Mouse (Mus musculus): Measurements from ENCODE around the gene Arid5b. TPM values are rescaled to one million over a fixed set of nuclear protein-coding genes. Genes with fewer than 3 reads are reported as not detected.

Gene Arid5b
- polyA plus RNA-seq, 1 experiment from 2014 or later, result 17.6 TPM

DNA sequence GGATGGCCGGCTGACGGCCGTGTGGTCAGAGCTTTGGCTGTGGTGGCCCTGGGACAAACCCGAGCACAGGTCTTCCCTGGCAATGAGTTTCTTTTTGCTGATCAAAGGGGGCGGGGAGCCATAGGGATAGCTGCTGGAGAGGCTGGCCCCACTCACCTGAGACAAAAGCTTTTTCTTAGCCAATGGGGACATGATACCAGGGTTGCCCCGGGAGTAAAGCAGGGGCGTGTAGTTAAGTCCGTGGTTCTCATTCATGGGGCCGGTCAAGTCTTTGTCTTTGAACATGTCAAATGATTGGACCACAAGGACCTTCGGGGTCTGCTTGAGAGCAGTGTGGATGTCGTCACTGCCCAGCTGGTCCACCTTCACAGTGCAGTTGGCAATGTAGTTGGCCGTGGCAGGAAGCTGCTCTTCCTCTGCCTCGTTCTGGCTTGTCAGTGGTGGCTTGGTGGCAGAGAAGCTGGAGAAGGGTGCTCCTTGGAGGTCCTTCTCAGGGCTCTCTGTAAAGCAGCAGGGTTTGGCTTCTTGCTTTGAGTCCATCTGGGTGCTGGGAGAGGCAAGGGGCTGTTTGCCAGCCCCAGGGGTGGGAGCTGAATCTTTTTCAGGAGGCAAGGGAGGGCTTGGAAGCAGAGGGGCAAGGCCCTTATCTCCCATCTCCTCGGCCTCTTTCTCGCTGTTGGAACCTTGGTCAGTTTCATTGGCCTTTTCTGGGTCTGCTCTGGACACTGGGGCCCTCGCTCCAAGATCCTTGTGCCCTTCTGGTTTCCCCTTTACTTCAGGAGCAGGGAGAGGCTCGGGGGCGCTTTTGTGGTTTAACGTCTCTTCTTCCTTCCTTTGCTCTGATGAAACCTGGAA, 180.5 kb downstream of the Arid5b start:
- H3K4me1 ChIP-seq (ENCODE audit: control insufficient read depth, insufficient read depth, low read length), result no peaks in the 10 kb centered on the region
- 91% methylated on average over 19 of the region's 19 CpGs for WGBS
- H3K36me3 ChIP-seq (ENCODE audit: control insufficient read depth, insufficient read depth, low read length), result peaks cover 23% of the 10 kb centered on the region
- ATAC-seq, result no peak
- no peaks in the 10 kb centered on the region for H3K9me3 ChIP-seq (replicated peaks; ENCODE audit: control insufficient read depth, low read length, poor library complexity, severe bottlenecking)
- H3K27ac ChIP-seq (ENCODE audit: low read length), result no peak overlapping the region
- H3K4me3 ChIP-seq (ENCODE audit: low read depth, low read length), result no peak overlapping the region
- no peaks in the 10 kb centered on the region for H3K27me3 ChIP-seq (ENCODE audit: control insufficient read depth, insufficient read depth, low read depth, low read length)
- no peak overlapping the region for H3K4me2 ChIP-seq (ENCODE audit: low read length)
- H3K9ac ChIP-seq (ENCODE audit: low read depth, low read length), result no peak overlapping the region

DNA sequence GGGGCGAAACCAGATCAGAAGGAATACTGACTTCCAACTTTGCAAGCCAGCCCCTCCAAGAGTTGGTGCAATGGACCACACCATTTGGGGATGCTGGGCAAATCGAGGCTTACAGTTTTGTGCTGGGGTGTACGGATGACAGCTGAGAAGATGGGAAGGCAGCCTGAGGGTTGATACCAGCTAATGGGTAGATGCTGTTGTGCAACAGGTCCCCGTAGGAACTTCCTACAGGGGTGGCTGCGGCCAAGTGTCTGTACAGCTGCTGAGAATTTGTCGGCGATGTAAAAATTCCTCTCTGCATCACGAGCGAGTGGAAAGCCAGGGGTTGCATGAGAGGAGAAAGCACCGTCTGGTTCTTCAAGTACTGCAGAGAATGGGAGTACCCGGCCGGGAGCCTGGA, 182.1 kb downstream of the Arid5b start:
- Histone ChIP-seq H3K36me3 (ENCODE audit: control insufficient read depth, insufficient read depth, low read length) (peaks cover 23% of the 10 kb centered on the region), H3K9ac (ENCODE audit: low read depth, low read length) (no peak overlapping the region), H3K4me1 (ENCODE audit: control insufficient read depth, insufficient read depth, low read length) (no peaks in the 10 kb centered on the region), H3K9me3 (replicated peaks; ENCODE audit: control insufficient read depth, low read length, poor library complexity, severe bottlenecking) (no peaks in the 10 kb centered on the region), H3K27me3 (ENCODE audit: control insufficient read depth, insufficient read depth, low read depth, low read length) (no peaks in the 10 kb centered on the region), H3K27ac (ENCODE audit: low read length) (no peak overlapping the region), H3K4me2 (ENCODE audit: low read length) (no peak overlapping the region), H3K4me3 (ENCODE audit: low read depth, low read length) (no peak overlapping the region)
- WGBS, result 94% methylated on average over 12 of the region's 12 CpGs
- no peak for ATAC-seq

DNA sequence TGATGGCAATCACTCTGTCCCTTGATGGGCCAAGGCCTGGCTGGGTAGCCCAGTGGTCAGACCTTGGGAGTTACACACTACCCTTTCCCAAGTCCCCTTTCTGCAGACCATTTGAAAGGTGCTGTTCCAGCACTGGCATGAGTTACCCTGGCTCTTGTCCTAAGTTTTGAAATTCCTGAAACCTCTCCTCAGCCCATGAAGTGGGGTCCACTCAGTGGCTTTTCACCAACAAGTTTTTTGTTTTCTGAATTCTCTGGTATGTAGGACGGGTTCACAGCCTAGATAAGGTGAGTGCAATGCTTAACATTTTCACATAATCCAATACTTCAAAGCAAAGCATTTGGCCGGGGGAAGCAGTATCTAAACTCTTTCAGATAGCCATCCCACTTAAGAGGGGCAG, 183.4 kb downstream of the Arid5b start:
- peaks cover 20% of the 10 kb centered on the region for H3K36me3 ChIP-seq (ENCODE audit: control insufficient read depth, insufficient read depth, low read length)
- H3K9ac ChIP-seq (ENCODE audit: low read depth, low read length), result no peak overlapping the region
- no peak overlapping the region for H3K27ac ChIP-seq (ENCODE audit: low read length)
- no peaks in the 10 kb centered on the region for H3K27me3 ChIP-seq (ENCODE audit: control insufficient read depth, insufficient read depth, low read depth, low read length)
- no peaks in the 10 kb centered on the region for H3K9me3 ChIP-seq (replicated peaks; ENCODE audit: control insufficient read depth, low read length, poor library complexity, severe bottlenecking)
- H3K4me2 ChIP-seq (ENCODE audit: low read length), result no peak overlapping the region
- no peak for ATAC-seq
- 89% methylated on average over 2 of the region's 2 CpGs for WGBS
- H3K4me3 ChIP-seq (ENCODE audit: low read depth, low read length), result no peak overlapping the region
- H3K4me1 ChIP-seq (ENCODE audit: control insufficient read depth, insufficient read depth, low read length), result no peaks in the 10 kb centered on the region

DNA sequence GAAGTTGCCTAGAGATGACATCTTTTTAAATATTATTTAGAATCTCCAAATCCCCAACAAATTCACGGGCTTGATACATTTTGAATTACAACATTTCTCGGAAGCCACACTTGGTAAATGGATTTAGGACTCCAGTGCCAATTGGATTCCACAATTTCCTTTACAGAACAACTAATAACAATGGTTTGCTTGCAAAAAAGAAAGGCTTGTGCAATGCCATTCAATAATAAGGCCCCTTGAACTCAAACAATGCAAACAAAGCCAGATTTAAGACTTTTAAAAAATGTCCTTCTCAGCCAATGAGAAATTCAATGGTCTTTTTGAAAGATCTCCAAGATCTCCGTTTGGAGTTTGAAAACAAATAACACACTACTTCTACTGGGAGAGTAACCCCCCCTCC, 185.0 kb downstream of the Arid5b start:
- H3K9ac ChIP-seq (ENCODE audit: low read depth, low read length), result no peak overlapping the region
- H3K4me1 ChIP-seq (ENCODE audit: control insufficient read depth, insufficient read depth, low read length), result no peaks in the 10 kb centered on the region
- no peaks in the 10 kb centered on the region for H3K9me3 ChIP-seq (replicated peaks; ENCODE audit: control insufficient read depth, low read length, poor library complexity, severe bottlenecking)
- no peaks in the 10 kb centered on the region for H3K27me3 ChIP-seq (ENCODE audit: control insufficient read depth, insufficient read depth, low read depth, low read length)
- H3K4me3 ChIP-seq (ENCODE audit: low read depth, low read length), result no peak overlapping the region
- ATAC-seq, result no peak
- no peak overlapping the region for H3K27ac ChIP-seq (ENCODE audit: low read length)
- 42% methylated on average over 3 of the region's 3 CpGs for WGBS
- H3K4me2 ChIP-seq (ENCODE audit: low read length), result no peak overlapping the region
- peaks cover 20% of the 10 kb centered on the region for H3K36me3 ChIP-seq (ENCODE audit: control insufficient read depth, insufficient read depth, low read length)

DNA sequence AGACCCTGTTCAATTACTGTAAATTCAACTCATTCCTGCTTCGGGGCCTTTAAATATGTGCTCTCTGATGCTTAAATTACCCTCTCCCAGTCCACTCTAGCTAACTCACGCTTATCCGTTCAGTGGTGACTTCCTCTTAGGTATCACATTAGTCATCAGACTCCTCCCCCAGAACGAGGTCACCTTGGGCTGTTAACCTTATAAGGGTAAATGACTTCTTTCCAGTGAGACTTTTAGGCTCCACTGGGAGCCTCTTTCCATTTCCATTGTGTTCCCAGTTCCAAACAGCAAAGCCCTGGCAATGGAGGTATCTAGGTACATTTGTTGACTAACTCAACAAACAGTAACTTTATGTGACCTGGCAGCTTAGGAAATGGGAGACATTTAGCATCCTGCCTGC, 186.7 kb downstream of the Arid5b start:
- H3K4me1 ChIP-seq (ENCODE audit: control insufficient read depth, insufficient read depth, low read length), result no peaks in the 10 kb centered on the region
- no peaks in the 10 kb centered on the region for H3K27me3 ChIP-seq (ENCODE audit: control insufficient read depth, insufficient read depth, low read depth, low read length)
- 91% methylated on average over 4 of the region's 4 CpGs for WGBS
- H3K4me2 ChIP-seq (ENCODE audit: low read length), result no peak overlapping the region
- H3K4me3 ChIP-seq (ENCODE audit: low read depth, low read length), result no peak overlapping the region
- H3K27ac ChIP-seq (ENCODE audit: low read length), result no peak overlapping the region
- no peaks in the 10 kb centered on the region for H3K9me3 ChIP-seq (replicated peaks; ENCODE audit: control insufficient read depth, low read length, poor library complexity, severe bottlenecking)
- ATAC-seq, result no peak
- H3K36me3 ChIP-seq (ENCODE audit: control insufficient read depth, insufficient read depth, low read length), result peaks cover 8% of the 10 kb centered on the region
- H3K9ac ChIP-seq (ENCODE audit: low read depth, low read length), result no peak overlapping the region

DNA sequence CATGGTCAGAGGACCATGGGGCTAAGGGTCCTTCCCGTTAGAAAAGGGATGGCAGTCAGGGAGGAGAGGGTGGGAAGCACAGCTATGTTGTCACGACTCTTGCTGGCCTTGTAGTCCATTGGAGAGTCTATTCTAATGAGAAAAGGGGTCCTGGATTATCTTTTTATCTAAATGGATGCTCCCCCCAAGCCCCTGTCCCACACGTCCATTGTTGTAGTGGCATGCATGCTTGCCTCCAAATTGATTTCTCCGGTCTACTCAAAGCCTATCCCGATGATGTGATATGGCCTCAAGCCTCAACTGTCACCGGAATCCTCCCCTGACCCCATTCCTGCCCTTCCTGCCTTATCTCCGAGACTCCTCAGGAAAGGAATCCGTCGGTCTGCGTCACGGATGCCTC, 187.5 kb downstream of the Arid5b start:
- Histone ChIP-seq H3K27me3 (ENCODE audit: control insufficient read depth, insufficient read depth, low read depth, low read length) (no peaks in the 10 kb centered on the region), H3K27ac (ENCODE audit: low read length) (no peak overlapping the region), H3K4me2 (ENCODE audit: low read length) (no peak overlapping the region), H3K4me1 (ENCODE audit: control insufficient read depth, insufficient read depth, low read length) (no peaks in the 10 kb centered on the region), H3K9me3 (replicated peaks; ENCODE audit: control insufficient read depth, low read length, poor library complexity, severe bottlenecking) (no peaks in the 10 kb centered on the region), H3K9ac (ENCODE audit: low read depth, low read length) (no peak overlapping the region), H3K4me3 (ENCODE audit: low read depth, low read length) (no peak overlapping the region), H3K36me3 (ENCODE audit: control insufficient read depth, insufficient read depth, low read length) (peaks cover 3% of the 10 kb centered on the region; the same call in 1 of the 2 replicates)
- ATAC-seq, result no peak
- whole genome bisulfite sequencing, result 89% methylated on average over 11 of the region's 11 CpGs

DNA sequence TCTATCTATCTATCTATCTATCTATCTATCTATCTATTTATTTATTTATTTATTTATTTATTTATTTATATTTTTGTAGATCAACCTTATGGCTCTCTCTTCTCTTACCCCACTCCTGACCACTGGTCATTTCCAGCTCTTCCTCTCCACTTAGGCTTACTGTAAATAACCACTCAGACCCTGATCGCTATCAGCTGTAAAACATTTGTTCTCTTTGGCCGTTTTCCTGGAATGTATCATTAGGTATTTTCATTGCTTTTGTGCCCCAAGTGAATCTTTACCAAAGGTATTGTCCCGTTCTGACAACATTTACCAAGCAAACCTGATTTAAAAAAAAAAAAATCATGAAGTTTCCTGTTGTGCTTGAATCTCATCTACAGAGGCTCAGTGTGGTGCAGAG, 188.0 kb downstream of the Arid5b start:
- H3K9ac ChIP-seq (ENCODE audit: low read depth, low read length), result no peak overlapping the region
- peaks cover 2% of the 10 kb centered on the region; the same call in 1 of the 2 replicates for H3K36me3 ChIP-seq (ENCODE audit: control insufficient read depth, insufficient read depth, low read length)
- H3K4me1 ChIP-seq (ENCODE audit: control insufficient read depth, insufficient read depth, low read length), result no peaks in the 10 kb centered on the region
- no peak overlapping the region for H3K4me2 ChIP-seq (ENCODE audit: low read length)
- H3K9me3 ChIP-seq (replicated peaks; ENCODE audit: control insufficient read depth, low read length, poor library complexity, severe bottlenecking), result no peaks in the 10 kb centered on the region
- H3K4me3 ChIP-seq (ENCODE audit: low read depth, low read length), result no peak overlapping the region
- H3K27ac ChIP-seq (ENCODE audit: low read length), result no peak overlapping the region
- no peak for ATAC-seq
- H3K27me3 ChIP-seq (ENCODE audit: control insufficient read depth, insufficient read depth, low read depth, low read length), result no peaks in the 10 kb centered on the region
- WGBS, result 92% methylated on average over 3 of the region's 3 CpGs

DNA sequence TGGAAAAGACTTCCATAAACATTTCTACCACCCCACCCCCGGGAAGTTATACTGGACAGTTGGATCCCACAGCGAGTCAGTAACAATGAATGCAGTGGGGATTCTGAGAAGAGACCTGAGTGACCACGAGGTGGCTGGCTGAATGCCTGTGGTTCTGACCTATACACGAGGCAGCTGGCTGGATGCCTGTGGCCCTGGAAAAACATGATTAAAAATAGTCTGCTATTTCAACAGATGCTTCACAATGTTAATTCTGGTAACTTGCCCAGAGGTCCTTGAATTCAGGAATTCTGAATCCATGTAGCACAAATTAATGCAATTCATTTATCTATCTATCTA, 188.4 kb downstream of the Arid5b start:
- ATAC-seq, result no peak
- H3K4me3 ChIP-seq (ENCODE audit: low read depth, low read length), result no peak overlapping the region
- peaks cover 2% of the 10 kb centered on the region; the same call in 1 of the 2 replicates for H3K36me3 ChIP-seq (ENCODE audit: control insufficient read depth, insufficient read depth, low read length)
- H3K9me3 ChIP-seq (replicated peaks; ENCODE audit: control insufficient read depth, low read length, poor library complexity, severe bottlenecking), result no peaks in the 10 kb centered on the region
- H3K4me1 ChIP-seq (ENCODE audit: control insufficient read depth, insufficient read depth, low read length), result no peaks in the 10 kb centered on the region
- no peak overlapping the region for H3K27ac ChIP-seq (ENCODE audit: low read length)
- no peak overlapping the region for H3K4me2 ChIP-seq (ENCODE audit: low read length)
- H3K27me3 ChIP-seq (ENCODE audit: control insufficient read depth, insufficient read depth, low read depth, low read length), result no peaks in the 10 kb centered on the region
- no peak overlapping the region for H3K9ac ChIP-seq (ENCODE audit: low read depth, low read length)
- WGBS, result 67% methylated on average over 4 of the region's 4 CpGs

DNA sequence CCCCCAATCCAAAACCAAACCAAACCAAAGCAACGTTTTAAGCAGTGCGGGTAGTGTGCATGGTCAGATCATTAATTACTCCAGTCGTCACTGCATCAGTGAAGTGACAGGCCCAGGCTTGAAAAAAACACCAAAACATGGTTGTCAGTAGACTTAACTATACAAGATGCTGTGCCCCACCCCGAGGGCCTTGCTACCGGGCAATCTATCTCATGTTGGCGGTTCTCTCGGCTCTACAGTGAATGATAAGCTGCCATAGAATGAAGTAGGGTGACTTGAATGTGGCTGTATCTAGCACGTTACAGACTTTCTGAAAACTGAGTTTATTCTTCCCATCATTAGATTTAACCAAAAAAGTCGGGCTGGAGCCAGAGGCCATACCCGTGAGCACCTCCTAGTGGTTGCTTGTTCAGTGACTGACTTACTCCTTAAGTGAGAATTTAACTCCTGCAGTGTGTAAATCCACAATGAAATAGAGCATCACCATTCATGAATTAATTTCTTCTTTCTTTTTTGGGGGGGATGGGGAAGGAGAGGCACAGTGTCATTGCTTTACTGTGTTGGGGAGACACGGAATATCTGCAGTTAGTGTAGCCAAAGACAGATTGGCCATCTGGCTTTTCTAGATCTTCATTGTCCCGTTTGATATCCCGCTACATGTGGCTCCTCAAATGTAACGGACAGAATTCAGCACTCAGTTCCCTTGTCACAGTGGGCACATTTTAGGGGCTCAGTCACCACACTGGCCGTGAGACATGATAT, 188.9 kb downstream of the Arid5b start:
- H3K4me3 ChIP-seq (ENCODE audit: low read depth, low read length), result no peak overlapping the region
- H3K27ac ChIP-seq (ENCODE audit: low read length), result no peak overlapping the region
- no peaks in the 10 kb centered on the region for H3K4me1 ChIP-seq (ENCODE audit: control insufficient read depth, insufficient read depth, low read length)
- no peaks in the 10 kb centered on the region for H3K27me3 ChIP-seq (ENCODE audit: control insufficient read depth, insufficient read depth, low read depth, low read length)
- H3K9me3 ChIP-seq (replicated peaks; ENCODE audit: control insufficient read depth, low read length, poor library complexity, severe bottlenecking), result no peaks in the 10 kb centered on the region
- no peak for ATAC-seq
- H3K9ac ChIP-seq (ENCODE audit: low read depth, low read length), result no peak overlapping the region
- H3K4me2 ChIP-seq (ENCODE audit: low read length), result no peak overlapping the region
- WGBS, result 76% methylated on average over 15 of the region's 15 CpGs
- H3K36me3 ChIP-seq (ENCODE audit: control insufficient read depth, insufficient read depth, low read length), result no peaks in the 10 kb centered on the region; the same call in 1 of the 2 replicates
